Mouse (Mus musculus) natural killer cell, adult 2 months (primary cell): Measurements from ENCODE around the gene Bcat1.
A peak's percentile ranks its signal among the peaks of the same experiment; 100 is the strongest.

Experiments used
- DNase-seq, 2 experiments: peaks; one replicate each; pipeline ENCODE4 v3.0.0; 2022; ENCODE audit warnings: low spot score in 2 of 2

The Bcat1 gene

DNA sequence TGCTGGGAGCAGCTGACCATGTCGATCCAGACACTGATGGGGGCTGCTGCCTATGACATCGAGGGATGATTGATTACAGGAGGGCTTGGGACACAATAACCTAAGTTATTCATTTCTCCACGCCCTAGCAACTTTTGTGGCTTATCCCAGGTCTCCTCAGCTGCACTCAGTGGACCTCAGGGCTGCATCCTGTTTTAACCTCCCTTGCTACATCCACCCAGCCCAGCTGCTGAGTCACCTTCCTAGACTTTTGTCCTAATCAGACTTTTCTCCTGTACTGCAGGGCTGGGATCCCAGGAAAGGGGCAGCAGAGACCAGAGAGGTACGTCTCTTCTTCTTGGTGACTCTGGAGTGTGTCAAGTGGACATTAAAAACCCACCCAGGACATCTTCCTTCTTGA, 19.9 kb downstream of the Bcat1 start:
- no peak for DNase-seq

DNA sequence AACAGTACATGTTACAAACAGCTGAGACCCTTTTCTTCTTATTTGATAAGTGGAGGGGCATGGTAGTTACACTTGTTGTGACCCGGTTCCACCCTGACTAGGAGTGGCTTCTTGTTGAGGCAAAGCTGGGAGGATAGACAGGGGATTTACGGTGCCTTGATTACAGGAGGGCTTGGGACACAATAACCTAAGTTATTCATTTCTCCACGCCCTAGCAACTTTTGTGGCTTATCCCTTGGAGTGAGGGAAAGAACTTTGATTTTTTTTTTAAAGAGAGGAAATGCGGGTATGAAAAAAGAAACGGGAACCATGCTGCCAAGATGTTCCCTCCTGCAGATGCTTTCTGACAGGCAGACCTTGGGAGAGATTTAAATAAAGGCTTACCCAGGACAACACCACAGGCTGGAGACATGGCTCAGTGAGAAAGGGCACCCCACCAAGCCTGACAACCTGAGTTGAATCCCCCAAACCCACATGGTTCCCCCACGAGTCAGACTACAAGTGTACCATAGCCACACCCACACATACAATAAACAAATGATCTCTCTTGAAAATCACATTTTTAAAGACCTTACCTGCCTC, 20.6 kb downstream of the Bcat1 start:
- DNase-seq, result no peak

GRCm38 (mm10) chr6:145052669-145053068, 23.3 kb downstream of the Bcat1 start:
- no peak for DNase-seq

GRCm38 (mm10) chr6:145050899-145051298, 25.1 kb downstream of the Bcat1 start:
- DNase-seq, result no peak

- no peak for DNase-seq
These were observed 27.6 kb downstream of the Bcat1 start for GRCm38 (mm10) chr6:145048131-145048997.

- no peak for DNase-seq
These were observed 28.5 kb downstream of the Bcat1 start for GRCm38 (mm10) chr6:145047445-145047857.

DNA sequence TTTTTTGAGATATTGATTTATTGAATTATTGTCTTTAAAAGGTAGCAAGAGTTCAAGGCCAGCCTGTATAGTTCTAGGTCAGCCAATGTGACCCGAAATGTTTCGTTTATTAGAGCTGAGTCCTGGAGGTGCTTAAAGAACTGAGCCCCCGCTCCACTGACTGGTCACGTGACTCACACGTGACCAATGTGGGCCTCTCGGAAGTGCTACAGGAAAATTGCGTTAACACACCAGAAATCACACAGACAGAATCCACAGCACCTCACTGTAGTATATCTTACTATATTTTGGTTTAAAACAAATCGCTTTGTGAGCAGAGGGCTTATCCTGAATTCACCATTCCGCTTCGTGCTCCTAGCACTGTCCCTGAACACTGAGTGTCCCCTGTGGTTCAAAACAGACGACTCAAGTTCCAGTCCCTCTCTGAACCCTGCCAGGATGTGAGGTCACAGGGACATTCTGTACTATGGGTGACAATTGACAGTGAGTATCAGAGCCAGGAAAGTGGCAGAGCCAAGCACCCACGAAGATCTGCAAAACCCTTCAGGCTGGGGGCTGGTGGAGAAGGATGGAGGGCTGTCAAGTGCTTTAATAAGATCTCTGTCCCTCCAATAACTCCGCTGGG, 29.6 kb downstream of the Bcat1 start:
- DNase-seq, result no peak

DNA sequence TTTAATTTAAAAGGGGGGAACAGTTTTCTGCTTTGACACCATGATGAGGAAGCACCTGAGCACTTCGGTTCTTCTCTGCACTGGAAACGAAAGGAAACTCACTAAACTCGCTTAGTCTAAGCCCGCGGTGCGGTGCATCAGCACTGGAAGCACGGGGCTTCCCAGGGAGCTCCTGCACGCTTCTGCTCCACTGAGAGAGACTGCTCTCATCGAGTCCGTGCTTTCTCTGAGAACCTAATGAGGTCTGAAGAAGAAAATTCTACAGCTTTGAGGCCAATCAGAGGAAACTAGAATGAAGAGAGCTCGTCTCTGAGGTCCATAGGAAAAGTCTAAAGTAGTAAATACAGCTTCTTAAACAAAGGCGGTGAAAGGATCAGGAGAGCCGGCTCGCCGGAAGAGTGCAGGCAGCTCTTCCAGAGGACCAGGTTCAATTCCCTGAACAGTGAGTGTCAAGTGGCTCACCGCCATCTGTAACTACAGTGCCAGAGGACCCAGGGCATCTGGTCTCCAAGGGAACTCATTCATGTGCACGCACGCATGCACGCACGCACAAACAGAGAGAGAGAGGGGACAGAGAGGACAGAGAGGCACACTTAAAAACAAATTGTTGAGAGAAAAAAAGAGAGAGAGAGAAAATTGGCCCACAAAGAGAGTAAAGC, 30.9 kb downstream of the Bcat1 start:
- no peak for DNase-seq

DNA sequence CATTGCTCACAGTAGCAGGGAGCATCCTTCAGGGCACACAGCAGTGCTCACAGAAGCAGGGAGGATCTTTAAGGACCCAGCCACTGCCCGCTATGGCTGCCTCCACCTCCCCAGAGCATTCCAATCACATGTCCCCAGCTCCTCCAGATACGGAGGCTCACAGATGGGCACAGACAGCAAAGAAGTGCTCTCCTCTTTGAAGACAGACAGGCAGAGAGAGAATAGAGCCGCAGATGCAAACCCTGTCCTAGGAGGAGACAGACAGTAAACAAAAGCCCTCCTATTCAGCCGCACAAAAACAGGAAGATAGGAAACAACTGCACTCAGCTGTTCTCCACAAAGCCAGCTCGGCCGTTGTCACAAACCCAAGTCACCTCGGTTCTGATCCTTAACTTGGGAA, 35.3 kb downstream of the Bcat1 start:
- DNase-seq, result no peak

DNA sequence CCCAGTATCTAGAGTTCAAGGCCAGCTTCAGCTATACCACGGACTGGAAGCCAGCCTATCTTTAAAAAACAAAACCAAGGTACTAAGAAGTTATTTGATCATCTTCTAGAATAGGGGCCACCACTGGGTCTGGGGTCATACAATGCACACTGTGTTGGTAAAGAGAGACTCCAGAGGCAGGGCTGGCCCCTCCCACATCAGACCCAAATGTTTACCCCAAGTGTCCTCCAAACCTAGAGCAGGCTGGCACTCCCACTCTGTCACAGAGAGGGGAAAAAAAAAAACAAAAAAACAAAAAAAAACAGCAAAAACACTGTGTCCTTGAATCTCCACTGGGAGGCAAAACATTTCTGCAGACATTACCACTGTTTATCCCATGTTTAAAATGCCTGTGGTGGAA, 38.4 kb downstream of the Bcat1 start:
- no peak for DNase-seq

DNA sequence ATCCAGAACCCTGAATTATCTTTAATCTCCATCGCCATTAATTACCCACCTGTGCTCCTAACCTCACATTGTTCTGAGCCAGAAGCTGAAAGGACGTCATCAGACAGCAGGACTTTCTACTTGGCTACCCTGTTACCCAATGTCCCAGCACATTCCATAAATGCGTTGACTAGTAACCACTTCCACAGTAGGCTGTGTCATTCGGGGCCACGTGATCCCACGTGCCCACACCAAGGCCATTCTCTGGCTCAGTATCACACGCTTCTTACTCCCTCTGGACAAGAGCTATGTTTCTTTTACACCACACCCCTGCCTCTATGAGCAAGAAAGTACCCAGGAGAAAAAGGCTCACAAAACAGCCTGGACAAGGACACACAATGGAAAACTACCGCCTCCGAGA, 40.6 kb downstream of the Bcat1 start:
- no peak for DNase-seq

DNA sequence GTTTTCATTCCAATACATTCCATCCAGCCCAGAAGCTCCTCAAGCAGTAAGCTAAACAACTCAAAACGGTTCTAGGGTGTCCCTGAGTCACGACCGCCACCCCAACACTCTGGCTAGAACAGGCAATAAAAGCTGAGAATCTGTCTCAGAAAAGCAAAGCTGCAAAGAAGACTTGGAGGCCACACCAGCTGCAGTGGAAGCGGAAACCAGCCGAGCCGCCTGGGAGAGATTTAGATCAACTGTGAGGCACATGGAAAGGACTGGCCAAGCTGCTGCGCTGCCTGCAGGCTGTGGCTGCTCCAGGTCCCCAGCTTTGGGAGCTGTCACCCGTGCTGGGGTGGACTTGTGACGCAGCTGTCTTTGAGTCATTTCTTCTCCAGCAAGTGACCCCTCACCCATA, 45.4 kb downstream of the Bcat1 start:
- DNase-seq, result no peak

DNA sequence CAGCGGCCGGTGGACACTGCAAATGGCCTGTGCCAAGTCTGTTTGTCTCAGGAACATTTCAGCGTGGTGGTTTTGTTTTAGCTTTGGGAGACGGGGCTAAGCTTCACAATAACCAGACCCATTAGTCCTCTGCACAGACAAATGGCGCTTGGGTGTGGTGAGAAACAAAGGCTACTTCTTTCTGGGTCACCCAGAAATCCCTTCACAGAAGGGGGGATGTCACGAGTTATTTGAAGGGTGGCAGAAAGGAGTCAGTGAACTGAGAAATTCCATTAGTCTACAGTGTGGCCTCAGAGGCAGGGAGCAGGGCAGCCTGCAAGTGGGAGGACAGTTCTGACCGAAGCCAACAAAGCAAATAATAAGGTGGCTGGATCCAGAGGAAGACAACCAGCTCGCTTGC, 52.0 kb downstream of the Bcat1 start:
- no peak for DNase-seq

- peak; percentile 10 to 51 for DNase-seq
These were observed 52.8 kb downstream of the Bcat1 start for GRCm38 (mm10) chr6:145022966-145023725.

DNA sequence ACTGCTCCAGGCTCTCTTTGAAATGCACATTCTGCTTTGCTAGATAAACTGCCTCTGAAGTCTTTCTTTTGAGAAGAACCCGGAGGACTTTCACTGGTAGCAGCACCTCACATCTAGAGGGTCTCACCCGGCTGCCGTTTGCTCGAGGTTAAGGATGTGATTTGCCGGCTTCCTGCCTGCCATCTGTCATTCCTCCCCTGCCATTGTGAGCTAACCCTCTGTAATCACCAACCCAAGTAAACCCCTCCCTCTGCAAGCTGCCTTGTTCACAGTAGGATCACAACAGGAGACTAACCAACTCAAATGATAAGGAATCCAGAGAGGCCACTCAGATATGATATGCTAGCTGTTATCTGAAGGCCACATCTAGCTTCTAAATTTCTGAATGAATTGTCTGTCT, 53.6 kb downstream of the Bcat1 start:
- DNase-seq, result no peak

GRCm38 (mm10) chr6:145020553-145020952, 55.4 kb downstream of the Bcat1 start:
- DNase-seq, result no peak

DNA sequence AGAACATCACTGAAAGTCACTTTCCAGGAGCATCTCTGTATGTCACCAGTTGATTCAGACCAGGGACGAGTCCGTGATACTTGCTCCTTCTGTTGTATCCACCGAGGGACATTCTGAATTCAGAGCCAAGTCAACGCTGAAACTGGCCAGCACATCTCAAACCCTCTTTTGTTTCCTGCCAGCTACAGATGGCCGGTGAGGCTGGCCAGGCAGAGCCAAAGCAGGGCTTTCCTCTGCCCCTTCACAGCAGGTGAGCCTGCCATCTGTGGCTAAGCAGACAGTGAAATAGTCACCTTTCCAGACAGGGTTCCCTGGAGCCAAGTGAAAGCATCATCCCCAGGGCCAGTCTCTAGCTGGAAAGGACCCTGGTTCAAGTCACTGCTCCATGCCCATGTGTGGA, 57.7 kb downstream of the Bcat1 start:
- no peak for DNase-seq

GRCm38 (mm10) chr6:145017508-145017907, 58.5 kb downstream of the Bcat1 start:
- no peak for DNase-seq

DNA sequence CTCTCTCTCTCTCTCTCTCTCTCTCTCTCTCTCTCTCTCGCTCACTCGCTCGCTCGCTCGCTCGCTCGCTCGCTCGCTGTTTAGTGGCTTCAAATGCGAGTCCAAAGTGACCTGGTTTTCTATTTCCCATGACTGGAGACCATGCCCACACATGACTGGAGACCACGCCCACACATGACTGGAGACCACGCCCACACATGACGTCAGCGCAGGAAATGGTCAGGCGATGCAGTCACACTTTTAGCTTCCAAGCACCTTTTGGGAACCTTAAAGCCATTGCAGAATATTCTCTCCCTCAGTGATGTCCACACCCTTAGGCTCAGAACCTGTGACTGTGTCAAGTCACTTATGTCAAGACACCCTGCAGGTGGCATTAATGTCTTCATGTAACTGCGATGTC, 59.3 kb downstream of the Bcat1 start:
- no peak for DNase-seq

- no peak for DNase-seq
These were observed 61.0 kb downstream of the Bcat1 start for GRCm38 (mm10) chr6:145014944-145015343.

- DNase-seq, result no peak
These were observed 63.3 kb downstream of the Bcat1 start for GRCm38 (mm10) chr6:145012699-145013098.

DNA sequence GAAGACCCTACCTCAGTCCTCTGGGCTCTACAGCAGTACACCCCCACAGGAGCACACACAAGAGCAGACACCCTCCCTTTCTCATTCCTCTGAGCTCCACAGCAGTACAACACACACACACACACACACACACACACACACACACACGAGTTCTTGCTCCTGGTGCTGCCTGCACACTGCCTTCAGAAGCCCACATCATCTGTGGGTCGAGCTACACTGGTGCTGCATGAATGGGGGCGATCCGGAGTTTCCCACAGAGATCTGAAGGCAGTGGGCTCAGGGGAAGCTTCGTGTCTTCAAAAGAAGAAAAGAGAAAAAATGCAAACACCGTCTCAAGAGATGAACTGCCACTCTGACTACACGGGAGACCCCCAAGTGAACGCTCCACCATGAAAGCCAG, 64.8 kb downstream of the Bcat1 start:
- DNase-seq, result no peak
